Mouse (Mus musculus) right cerebral cortex, postnatal 14 days (tissue): ENCODE results near the gene Hnrnpk.
"Not testable (repeated sequence)": the region's sequence is repeated elsewhere in the genome, so short reads cannot be mapped to it uniquely, and the experiment has no call there.

ENCODE experiments used
- DNase-seq: peaks from one replicate; pipeline ENCODE4 v3.0.0; 2022

Hnrnpk gene

GRCm38 (mm10) chr13:58388379-58388778 lies 14.8 kb downstream of the Hnrnpk start:
- no peak for DNase-seq

- DNase-seq: peak; percentile 72
These were observed 15.2 kb downstream of the Hnrnpk start for GRCm38 (mm10) chr13:58387948-58388347.

GRCm38 (mm10) chr13:58385547-58385920 lies 17.6 kb downstream of the Hnrnpk start:
- no peak for DNase-seq

DNA sequence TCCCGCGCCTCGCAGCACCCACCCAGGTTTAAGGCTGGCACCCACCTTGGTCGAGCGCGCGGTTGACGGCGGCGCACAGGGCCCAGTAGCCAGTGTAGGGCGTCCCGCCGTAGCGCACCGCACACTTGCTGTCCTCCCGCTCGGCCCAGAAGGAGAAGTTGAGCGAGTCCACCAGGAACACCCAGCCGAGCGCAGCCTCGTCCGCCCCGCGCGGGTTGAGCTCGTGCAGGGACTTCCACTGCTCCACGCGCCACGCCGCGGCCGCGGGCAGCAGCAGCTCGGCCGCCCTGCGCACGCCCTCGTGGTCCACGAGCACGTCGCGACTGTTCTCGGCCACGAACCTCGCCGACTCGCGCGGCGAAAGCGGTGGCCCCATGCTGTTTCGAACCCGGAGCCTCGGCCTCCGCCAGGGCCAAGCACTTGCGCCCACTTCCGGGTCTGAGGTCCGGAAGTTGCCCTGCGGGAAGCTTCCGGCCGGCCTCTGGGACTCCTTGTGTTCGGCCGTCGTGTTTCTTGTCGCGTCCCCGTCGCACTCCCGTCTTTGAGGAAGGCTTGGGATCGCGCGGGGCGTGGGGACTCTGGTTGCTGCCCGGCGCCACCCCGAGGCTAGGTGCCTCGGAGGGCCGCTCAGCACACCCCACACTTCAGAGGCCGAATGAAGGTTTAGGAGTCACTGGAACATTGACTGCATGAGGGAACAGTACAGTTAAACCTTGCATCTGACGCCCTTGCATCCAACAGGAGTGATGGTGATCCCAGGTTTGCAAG lies 18.2 kb downstream of the Hnrnpk start, which contains the start of gene 2210016F16Rik:
2210016F16Rik (minus strand) TSS at position 447 of the 768 bp plus-strand sequence.
- peak; percentile 55 for DNase-seq

DNA sequence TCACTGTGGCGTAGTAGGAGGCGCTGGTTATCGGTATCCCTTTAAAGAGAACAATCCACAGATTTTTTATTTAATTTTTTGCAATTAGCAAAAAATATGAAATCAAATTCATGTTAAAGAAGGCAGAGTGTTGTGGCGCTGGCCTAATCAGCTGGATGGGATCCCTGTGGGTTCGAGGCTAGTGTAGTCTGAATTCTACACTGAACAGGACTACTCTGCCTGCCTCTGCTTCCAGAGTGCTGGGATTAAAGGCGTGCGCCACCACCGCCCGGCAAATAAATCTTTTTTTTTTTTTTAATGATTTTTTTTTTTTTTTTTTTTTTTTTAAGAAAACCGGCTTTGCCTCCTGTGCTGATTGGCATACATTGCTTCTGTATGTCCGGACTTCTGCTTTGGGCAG lies 18.8 kb downstream of the Hnrnpk start:
- DNase-seq: no peak

DNA sequence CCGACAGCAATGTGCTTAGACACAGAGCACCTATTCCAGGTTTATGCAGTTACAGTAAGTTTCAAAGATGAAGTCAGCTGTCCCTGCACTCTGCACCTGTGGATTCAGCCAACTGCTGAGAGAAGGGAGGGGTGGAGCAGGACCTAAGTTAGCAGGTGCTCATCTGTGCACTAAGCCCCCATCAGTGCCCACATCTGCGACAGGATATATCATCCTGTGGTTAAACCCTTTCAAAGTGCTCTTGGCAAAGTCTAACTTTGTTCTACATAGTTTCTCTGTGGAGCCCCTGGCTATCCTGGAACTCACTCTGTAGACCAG lies 30.0 kb downstream of the Hnrnpk start:
- DNase-seq: no peak

- DNase-seq: no peak
These were observed 30.6 kb downstream of the Hnrnpk start for GRCm38 (mm10) chr13:58372278-58373152.

DNA sequence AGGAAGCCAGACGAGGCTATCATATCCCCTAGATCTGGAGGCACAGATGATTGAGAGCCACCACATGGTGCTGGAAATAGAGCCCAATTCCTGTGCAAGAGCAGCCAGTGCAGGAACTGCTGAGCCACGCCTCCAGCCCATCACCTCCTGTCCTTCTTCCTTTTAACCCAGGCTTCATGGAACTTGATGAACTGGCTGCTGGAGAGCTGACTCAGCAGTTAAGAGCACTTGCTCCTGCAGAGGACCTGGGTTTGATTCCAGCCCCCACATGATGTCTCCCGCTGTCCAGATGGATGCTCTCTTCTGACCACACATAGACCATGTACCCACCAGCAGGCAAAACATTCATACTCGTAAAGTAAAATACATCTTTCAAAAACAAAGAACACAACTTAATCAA lies 34.3 kb downstream of the Hnrnpk start:
- DNase-seq: no peak

GRCm38 (mm10) chr13:58367641-58368040 lies 35.5 kb downstream of the Hnrnpk start:
- DNase-seq: no peak

GRCm38 (mm10) chr13:58366373-58366772 lies 36.8 kb downstream of the Hnrnpk start:
- DNase-seq: no peak

- DNase-seq: not testable (repeated sequence)
These were observed 38.0 kb downstream of the Hnrnpk start for GRCm38 (mm10) chr13:58365179-58365578.

DNA sequence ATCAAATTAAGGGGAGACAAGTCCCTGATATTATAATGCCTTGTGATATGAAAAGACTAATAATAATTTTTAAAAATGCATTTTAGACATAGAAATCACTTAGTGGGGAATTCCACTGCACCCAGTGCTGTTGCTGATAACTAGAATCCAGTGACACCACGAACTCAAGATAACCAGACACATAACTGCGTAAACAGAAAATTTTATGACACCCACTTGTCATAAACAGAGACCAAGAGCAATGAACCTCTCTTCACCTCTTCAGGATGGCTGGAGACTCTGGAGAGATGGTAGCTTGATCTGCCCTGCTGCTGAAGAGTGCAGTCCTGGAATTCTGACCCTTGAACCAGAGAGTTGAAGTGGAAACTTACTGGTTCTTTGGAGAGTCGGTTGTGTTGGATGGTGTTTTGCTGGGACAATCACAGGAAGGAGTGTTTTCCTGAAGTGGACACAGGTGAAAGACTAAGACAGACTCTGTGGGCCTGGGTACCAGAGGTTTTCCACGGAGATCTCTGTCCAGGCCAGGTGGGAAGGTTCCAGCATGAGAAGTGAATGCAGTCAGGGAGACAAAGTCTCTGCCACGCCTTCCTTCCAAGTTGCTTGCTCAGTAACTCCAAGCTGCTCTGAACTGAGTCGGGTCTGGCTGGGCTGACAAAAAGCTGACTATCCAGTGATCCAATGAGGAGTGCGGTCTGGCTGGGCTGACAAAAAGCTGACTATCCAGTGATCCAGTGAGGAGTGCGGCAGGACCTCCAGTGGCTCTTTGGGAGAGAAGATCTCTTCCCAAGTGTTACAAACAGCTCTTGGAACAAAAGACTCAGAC lies 38.6 kb downstream of the Hnrnpk start:
- DNase-seq: no peak

DNA sequence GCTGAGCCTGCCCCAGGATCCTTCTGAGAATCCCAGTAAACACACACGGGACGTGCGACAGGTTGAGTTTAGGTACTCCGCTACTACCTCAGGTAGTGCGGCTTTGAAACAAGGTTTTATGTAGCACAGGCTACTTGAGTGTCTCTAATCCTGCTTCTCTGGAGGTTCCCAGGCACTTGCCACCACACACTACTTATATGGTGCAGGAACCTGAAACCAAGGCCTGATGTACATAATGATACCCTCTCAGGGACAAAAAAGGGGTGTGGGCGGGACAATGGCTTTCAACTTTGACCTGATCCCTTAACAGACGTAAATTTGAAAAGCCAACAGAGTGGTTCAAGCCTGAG lies 43.9 kb downstream of the Hnrnpk start:
- DNase-seq: no peak

DNA sequence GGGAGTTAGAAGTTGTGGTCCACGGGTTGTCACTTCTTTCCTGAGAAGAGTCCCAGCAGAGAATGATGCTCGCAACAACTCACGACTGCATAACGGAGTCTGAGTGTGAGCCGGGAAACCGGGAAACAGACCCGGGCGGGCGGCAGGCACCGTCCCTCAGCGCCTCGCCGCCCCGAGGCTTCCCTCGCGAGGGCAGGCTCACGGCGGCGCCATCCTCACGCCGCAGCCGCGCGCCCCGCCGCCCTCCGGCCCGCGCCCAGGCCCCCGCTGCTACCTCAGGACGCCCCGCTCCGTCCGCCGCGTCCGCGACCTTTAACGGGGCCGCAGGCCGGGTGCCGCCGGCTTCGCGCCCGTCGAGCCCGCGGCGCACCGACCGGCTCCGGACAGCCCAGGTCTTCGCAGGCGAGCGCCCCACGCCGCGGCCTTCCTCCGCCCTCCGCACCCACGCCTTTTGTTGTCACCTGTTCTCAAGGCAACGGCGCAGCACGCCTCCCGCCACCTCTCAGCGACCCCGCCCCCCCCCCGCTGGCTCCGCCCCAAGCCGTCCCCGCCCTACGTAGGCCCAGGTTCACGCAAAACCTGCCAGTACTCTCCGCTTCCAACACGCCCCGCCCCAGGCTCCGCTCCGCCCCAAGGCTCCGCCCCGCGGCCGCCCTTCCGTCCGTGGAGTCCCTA lies 44.4 kb downstream of the Hnrnpk start, which contains the start of gene Kif27:
Kif27 (minus strand) TSS at position 494 of the 675 bp plus-strand sequence.
- peak; percentile 53 for DNase-seq

DNA sequence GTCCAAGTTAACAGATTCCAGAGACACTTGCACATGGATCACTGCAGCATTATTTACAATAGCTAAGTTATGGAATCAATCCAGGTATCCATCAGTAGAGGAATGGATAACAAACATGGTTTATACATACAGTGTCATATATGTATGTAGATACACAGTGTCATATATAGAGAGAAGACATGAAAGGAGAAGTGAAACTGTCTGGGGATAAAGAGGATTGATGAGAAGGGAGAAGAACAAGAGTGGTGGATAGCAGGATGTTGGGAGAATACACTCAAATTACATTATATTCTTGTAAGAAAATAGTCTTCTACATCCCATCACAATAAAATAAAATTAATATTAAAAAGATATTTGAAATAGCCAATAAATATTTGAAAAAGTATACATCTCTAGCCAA lies 50.1 kb downstream of the Hnrnpk start:
- no peak for DNase-seq

DNA sequence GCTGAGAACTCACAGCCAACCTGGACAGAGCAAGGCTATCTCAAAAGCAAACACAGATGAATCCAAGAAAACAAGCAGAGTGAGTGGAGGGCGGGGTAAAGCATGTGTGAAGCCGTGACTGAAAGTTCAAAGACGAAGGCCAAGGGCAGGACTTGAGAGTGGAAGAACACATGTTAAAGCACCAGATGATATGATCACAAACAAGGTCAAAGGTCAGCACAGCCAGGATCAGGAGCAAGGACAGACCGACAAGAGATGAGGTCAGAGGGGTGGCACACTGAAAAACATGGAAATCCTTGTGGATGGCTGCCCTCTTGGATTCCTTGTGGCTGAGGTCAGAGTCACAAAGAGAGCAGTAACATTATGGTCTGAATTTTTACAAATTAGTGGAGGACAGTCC lies 52.5 kb downstream of the Hnrnpk start:
- DNase-seq: no peak

- no peak for DNase-seq
These were observed 58.6 kb downstream of the Hnrnpk start for GRCm38 (mm10) chr13:58344505-58344904.
